Mouse (Mus musculus) ES-Bruce4 (cell line): ENCODE data around the gene Mecom. TPM values are rescaled to one million over a fixed set of nuclear protein-coding genes. Genes with fewer than 3 reads are reported as not detected.

Experiments
- H3K27ac ChIP-seq: 2 replicates; pipeline ENCODE4 v1.5.1; 2012; ENCODE audit warnings: low read length, inconsistent platforms; ENCODE audit not compliant: insufficient read depth
- H3K27me3 ChIP-seq: 2 replicates; pipeline ENCODE4 v1.6.1; 2012; ENCODE audit warnings: mild to moderate bottlenecking, low read length, inconsistent platforms; ENCODE audit not compliant: control insufficient read depth, poor library complexity, insufficient read depth, severe bottlenecking
- H3K36me3 ChIP-seq: 2 replicates; pipeline ENCODE4 v1.6.1; 2012; ENCODE audit warnings: inconsistent platforms, mild to moderate bottlenecking, low read length, moderate library complexity; ENCODE audit not compliant: control insufficient read depth, poor library complexity, insufficient read depth, severe bottlenecking
- H3K4me1 ChIP-seq: one replicate; pipeline ENCODE4 v1.8.1; 2011; ENCODE audit warnings: low read length; ENCODE audit not compliant: control insufficient read depth, insufficient read depth
- H3K4me3 ChIP-seq: 2 replicates; pipeline ENCODE4 v1.5.1; 2011; ENCODE audit warnings: low read depth, mild to moderate bottlenecking, low read length
- H3K9ac ChIP-seq: 2 replicates; pipeline ENCODE4 v1.6.1; 2012; ENCODE audit warnings: low read depth, mild to moderate bottlenecking, inconsistent platforms; ENCODE audit not compliant: poor library complexity, severe bottlenecking
- H3K9me3 ChIP-seq: replicated peaks from 2 replicates; pipeline ENCODE4 v1.6.1; 2012; ENCODE audit warnings: mild to moderate bottlenecking, low read length, inconsistent platforms; ENCODE audit not compliant: control insufficient read depth, poor library complexity, insufficient read depth, severe bottlenecking
- CTCF ChIP-seq: IDR thresholded peaks from one replicate; pipeline ENCODE4 v1.8.1; 2011; ENCODE audit warnings: low read depth, low read length
- EP300 ChIP-seq: IDR thresholded peaks from 2 replicates; pipeline ENCODE4 v1.6.1; 2011; ENCODE audit warnings: low read depth, low read length; ENCODE audit not compliant: insufficient read depth
- POLR2A ChIP-seq: IDR thresholded peaks from one replicate; pipeline ENCODE4 v1.8.1; 2011; ENCODE audit warnings: low read length; ENCODE audit not compliant: insufficient read depth
- polyA plus RNA-seq: library from polyadenylated mRNA; stranded (reverse); fragments of >200 nt; gene quantifications from 2 replicates; pipeline ENCODE4 v1.2.4, GENCODE M21; 2011; ENCODE audit warnings: low read depth; ENCODE audit not compliant: missing spikeins, insufficient read depth, insufficient read length

Gene Mecom
- polyA plus RNA-seq, 1 experiment, result 0.24 TPM

DNA sequence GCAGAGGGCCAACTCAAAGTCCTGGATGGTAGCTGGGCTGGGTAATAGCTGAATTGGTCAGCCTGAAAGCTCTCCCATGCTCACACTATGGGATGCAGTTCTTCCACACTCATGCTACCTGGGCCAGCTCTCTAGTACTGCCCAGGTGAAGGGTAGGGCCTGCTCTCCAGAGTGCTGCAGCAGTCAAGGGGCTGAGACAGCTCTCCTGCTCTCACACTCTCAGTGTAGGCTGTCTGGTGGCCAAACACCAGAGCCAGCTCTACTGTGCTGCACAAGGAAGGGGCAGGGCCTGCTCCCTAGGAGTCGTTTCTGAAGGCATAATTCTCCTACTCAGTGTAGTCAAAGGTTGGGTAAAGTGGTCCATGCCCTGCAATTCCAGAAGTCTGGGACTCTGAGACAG lies 28.4 kb downstream of the Mecom start:
- no peak overlapping the region for H3K4me3 ChIP-seq
- no peaks in the 10 kb centered on the region for H3K4me1 ChIP-seq
- H3K27me3 ChIP-seq, result peaks cover 6% of the 10 kb centered on the region
- no peak overlapping the region for H3K27ac ChIP-seq
- no peak overlapping the region for H3K9ac ChIP-seq
- no peak for TF ChIP-seq POLR2A
- TF ChIP-seq EP300, result no peak
- TF ChIP-seq CTCF, result no peak
- H3K9me3 ChIP-seq, result no peaks in the 10 kb centered on the region
- H3K36me3 ChIP-seq, result no peaks in the 10 kb centered on the region

DNA sequence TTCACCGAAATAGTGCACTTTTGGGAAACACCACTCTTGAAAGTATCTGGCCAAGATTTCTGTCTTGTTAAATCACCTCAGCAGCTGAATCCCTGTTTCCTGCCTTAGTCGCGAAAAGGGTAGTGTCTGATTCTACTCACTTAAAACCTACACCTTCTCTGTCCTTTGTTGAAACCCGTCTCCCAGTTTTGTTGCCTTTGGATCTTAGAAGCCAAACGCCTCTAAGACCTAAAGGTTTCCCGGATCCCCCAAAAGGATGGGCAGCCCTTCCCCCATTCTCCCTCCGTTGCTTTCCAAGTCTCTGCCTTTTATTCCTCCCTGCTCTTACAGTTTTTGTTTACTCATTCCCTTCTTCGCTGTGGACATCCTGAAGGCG lies 32.0 kb downstream of the Mecom start:
- Histone ChIP-seq H3K9me3 (no peaks in the 10 kb centered on the region), H3K9ac (no peak overlapping the region), H3K4me1 (no peaks in the 10 kb centered on the region), H3K36me3 (no peaks in the 10 kb centered on the region), H3K27ac (no peak overlapping the region), H3K27me3 (peaks cover 38% of the 10 kb centered on the region), H3K4me3 (no peak overlapping the region)
- TF ChIP-seq POLR2A, result no peak
- TF ChIP-seq CTCF, result no peak

DNA sequence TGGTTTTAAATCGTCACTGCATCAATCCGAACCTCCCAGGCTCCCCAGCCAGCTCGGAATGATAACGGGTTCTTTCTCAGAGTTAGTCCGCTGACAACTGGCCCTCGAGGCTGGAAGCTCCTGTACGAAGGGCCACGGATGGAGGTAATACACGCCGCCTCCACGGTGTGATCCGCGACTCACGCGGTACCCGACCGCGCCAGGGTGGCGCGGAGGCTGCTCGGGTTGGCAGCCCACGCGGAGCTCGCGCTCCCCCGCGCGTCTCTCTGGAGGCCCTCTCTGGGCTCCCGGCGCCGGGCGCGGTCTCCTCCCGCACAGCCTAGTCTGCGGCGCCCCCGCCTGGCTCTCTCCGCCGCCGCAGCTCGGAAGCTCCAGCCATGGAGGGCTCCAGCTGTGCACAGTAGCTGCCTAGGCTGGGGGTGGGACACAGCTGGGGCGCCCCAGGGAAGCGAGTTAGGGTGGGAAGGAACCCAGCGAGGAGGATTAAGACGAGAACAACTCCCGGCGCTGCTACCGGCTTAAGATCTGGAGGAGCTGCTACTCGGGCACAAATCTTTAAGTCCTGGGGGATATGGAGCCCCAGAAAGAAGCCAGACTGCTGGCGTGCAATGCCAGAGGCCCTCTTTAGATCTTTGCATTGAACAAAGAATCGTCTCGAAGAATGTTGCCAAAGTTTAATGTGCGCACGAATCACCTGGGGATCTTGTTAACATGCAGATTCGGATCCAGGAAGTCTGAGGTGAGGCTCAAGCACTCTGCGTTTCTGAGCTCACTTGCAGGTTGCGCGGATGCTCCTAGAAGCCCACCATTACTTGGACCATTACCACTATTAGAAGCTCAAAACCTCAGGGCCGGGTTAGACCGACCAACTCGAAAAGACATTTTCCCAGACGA lies 32.7 kb downstream of the Mecom start:
- Histone ChIP-seq H3K4me1 (no peaks in the 10 kb centered on the region), H3K4me3 (peak overlapping the region; percentile 61), H3K27me3 (peaks cover 39% of the 10 kb centered on the region), H3K36me3 (no peaks in the 10 kb centered on the region), H3K9ac (no peak overlapping the region), H3K27ac (no peak overlapping the region), H3K9me3 (no peaks in the 10 kb centered on the region)
- TF ChIP-seq EP300, result no peak
- TF ChIP-seq CTCF, result peak; percentile 51

- H3K9ac ChIP-seq, result no peak overlapping the region
- H3K9me3 ChIP-seq, result no peaks in the 10 kb centered on the region
- H3K27ac ChIP-seq, result no peak overlapping the region
- no peaks in the 10 kb centered on the region for H3K36me3 ChIP-seq
- H3K4me3 ChIP-seq, result peak overlapping the region; percentile 37
- H3K27me3 ChIP-seq, result peaks cover 39% of the 10 kb centered on the region
- H3K4me1 ChIP-seq, result no peaks in the 10 kb centered on the region
- TF ChIP-seq CTCF (no peak), POLR2A (no peak), EP300 (no peak)
Observed at GRCm38 (mm10) chr3:30514051-30514754, 33.6 kb downstream of the Mecom start.

- H3K27me3 ChIP-seq, result peaks cover 39% of the 10 kb centered on the region
- H3K9ac ChIP-seq, result no peak overlapping the region
- no peaks in the 10 kb centered on the region for H3K9me3 ChIP-seq
- no peak for TF ChIP-seq EP300
- no peak for TF ChIP-seq CTCF
- no peak for TF ChIP-seq POLR2A
- no peaks in the 10 kb centered on the region for H3K4me1 ChIP-seq
- H3K27ac ChIP-seq, result no peak overlapping the region
- no peaks in the 10 kb centered on the region for H3K36me3 ChIP-seq
- H3K4me3 ChIP-seq, result no peak overlapping the region
Observed at GRCm38 (mm10) chr3:30513314-30513997, 34.4 kb downstream of the Mecom start.
